In genomic region chr8:111717866-111718265, GRCm38 (mm10) we compare ENCODE assay signal across 8 mouse cellular contexts. TPM values are rescaled to one million over a fixed set of nuclear protein-coding genes. Genes with fewer than 3 reads are reported as not detected.
DNase-seq lines count a peak whose midpoint lies in the region; ATAC-seq and TF ChIP-seq lines count a peak whose summit lies in the region.

No protein-coding gene starts in this region.

- no peak for TF ChIP-seq POLR2A in cerebellum, adult 2 months (IDR thresholded peaks at IDR 0.05; ENCODE audit: borderline replicate concordance, insufficient read depth, low read length)
- TF ChIP-seq POLR2A in brain, embryonic 14.5 days (IDR thresholded peaks at IDR 0.05; ENCODE audit: borderline replicate concordance, extremely low read depth, insufficient read depth, insufficient read length, poor library complexity, severe bottlenecking): no peak

- H3K4me2 ChIP-seq in heart, embryonic 11.5 days: peak overlapping the region; percentile 56

- peak overlapping the region; percentile 73; the same call in 1 of the 2 replicates for H3K9ac ChIP-seq in heart, embryonic 11.5 days (ENCODE audit: low read depth, low read length)

- no peaks in the 10 kb centered on the region for H3K9me3 ChIP-seq in heart, embryonic 11.5 days (replicated peaks; ENCODE audit: control insufficient read depth, low read length)

- H3K4me3 ChIP-seq in cerebellum, adult 2 months (replicated peaks; ENCODE audit: insufficient read depth, low read depth, low read length): no peak overlapping the region
- no peak overlapping the region for H3K4me3 ChIP-seq in heart, embryonic 11.5 days (ENCODE audit: low read depth, low read length)

- peak overlapping the region; percentile 73 for H3K27ac ChIP-seq in cerebellum, adult 2 months (ENCODE audit: insufficient read depth, low read length)
- peak overlapping the region; percentile 100 for H3K27ac ChIP-seq in heart, embryonic 11.5 days (ENCODE audit: low read depth, low read length)

- peaks cover 60% of the 10 kb centered on the region for H3K4me1 ChIP-seq in cerebellum, adult 2 months (ENCODE audit: control insufficient read depth, insufficient read depth, low read length)
- H3K4me1 ChIP-seq in heart, embryonic 11.5 days (ENCODE audit: control insufficient read depth, insufficient read depth, low read length): peaks cover 46% of the 10 kb centered on the region

- TF ChIP-seq CTCF in cerebellum, adult 2 months (IDR thresholded peaks at IDR 0.05; ENCODE audit: borderline replicate concordance, insufficient read depth, low read depth, low read length): peak; percentile 55
- TF ChIP-seq CTCF in brain, embryonic 14.5 days (IDR thresholded peaks at IDR 0.05; ENCODE audit: borderline replicate concordance, extremely low read depth, insufficient read depth, insufficient read length): peak; percentile 27; the same call in 1 of the 2 replicates

- peak; percentile 55 to 56 for DNase-seq in cerebellum, adult 2 months
- no peak for DNase-seq in cerebellum, adult 11 months
- peak; percentile 70 for DNase-seq in brain, embryonic 14.5 days (ENCODE audit: low read depth)
- peak; percentile 60 for DNase-seq in kidney, postnatal 10 days
- DNase-seq in retina, embryonic 14.5 days (ENCODE audit: low spot score): no peak
- DNase-seq in embryo, embryonic 10 days (ENCODE audit: low spot score): no peak

- WGBS in cerebellum, adult 2 months: 10% methylated on average over 6 of the region's 6 CpGs
- 37% methylated on average over 6 of the region's 6 CpGs for WGBS in heart, embryonic 11.5 days (ENCODE audit: insufficient replicate concordance)

- ATAC-seq in heart, embryonic 11.5 days (replicated peaks; ENCODE audit: insufficient number of reproducible peaks, low FRiP score, low TSS enrichment): no peak
- ATAC-seq in megakaryocyte-erythroid progenitor cell, adult 5-6 weeks (replicated peaks; ENCODE audit: low FRiP score, low TSS enrichment, poor library complexity, severe bottlenecking): peak; percentile 61

- peaks cover 44% of the 10 kb centered on the region for H3K36me3 ChIP-seq in heart, embryonic 11.5 days (ENCODE audit: control insufficient read depth, insufficient read depth, low read length)

- no peaks in the 10 kb centered on the region for H3K27me3 ChIP-seq in cerebellum, adult 2 months (ENCODE audit: control insufficient read depth, insufficient read depth, low read length)
- H3K27me3 ChIP-seq in heart, embryonic 11.5 days (ENCODE audit: control insufficient read depth, insufficient read depth, low read length): no peaks in the 10 kb centered on the region

RNA-seq across cellular contexts. Expression of gene Bcar1, which starts 25.7 kb away (rescaled TPM):
- polyA plus RNA-seq in cerebellum, adult 2 months (2012; rRNA removed): 129 and 146 TPM in 2 replicates
- polyA plus RNA-seq in brain, embryonic 14.5 days (2012; rRNA removed): 101 and 113 TPM in 2 replicates
- 46.6 and 53.8 TPM in 2 replicates for polyA plus RNA-seq in heart, embryonic 11.5 days (2014; fragmentation: Nextera tagmentation; extraction: Ambion mirVana)
- 0.17 TPM in 1 of 2 replicates, not detected in the other for total RNA-seq in megakaryocyte-erythroid progenitor cell, adult 5-6 weeks (2014; fragmentation: Nextera tagmentation)
- not detected in 2 replicates for total RNA-seq in megakaryocyte-erythroid progenitor cell, adult 5-6 weeks (2017)

RNA-seq across cellular contexts. Expression of gene Ctrb1, which starts 27.1 kb away (rescaled TPM):
- polyA plus RNA-seq in cerebellum, adult 2 months (2012; rRNA removed): 0.29 and 0.33 TPM in 2 replicates
- 0.10 and 0.22 TPM in 2 replicates for polyA plus RNA-seq in brain, embryonic 14.5 days (2012; rRNA removed)
- polyA plus RNA-seq in heart, embryonic 11.5 days (2014; fragmentation: Nextera tagmentation; extraction: Ambion mirVana): not detected in 2 replicates
- total RNA-seq in megakaryocyte-erythroid progenitor cell, adult 5-6 weeks (2014; fragmentation: Nextera tagmentation): not detected in 2 replicates
- total RNA-seq in megakaryocyte-erythroid progenitor cell, adult 5-6 weeks (2017): not detected in 2 replicates

Comparison
In these comparisons a context has a peak if more than half of its experiments do, and no peak if none do; other contexts are left out.
1. DNase-seq: peak in cerebellum, adult 2 months (2 of 2), brain, embryonic 14.5 days (single experiment) and kidney, postnatal 10 days (single experiment); none in cerebellum, adult 11 months (single experiment), retina, embryonic 14.5 days (single experiment) and embryo, embryonic 10 days (single experiment).